Mouse (Mus musculus) kidney, adult 9 months (tissue): ENCODE data around the gene Mfsd12.

Source experiments
- DNase-seq: peaks from one replicate; pipeline ENCODE4 v3.0.0; 2022

The Mfsd12 gene

GRCm38 (mm10) chr10:81329194-81329975 is 27.9 kb upstream of the Mfsd12 start:
- peak; percentile 25 for DNase-seq

GRCm38 (mm10) chr10:81330007-81330406 is 27.3 kb upstream of the Mfsd12 start:
- peak; percentile 36 for DNase-seq

- no peak for DNase-seq
Measured at GRCm38 (mm10) chr10:81332277-81332676, 25.0 kb upstream of the Mfsd12 start.

GRCm38 (mm10) chr10:81334324-81334723 is 23.0 kb upstream of the Mfsd12 start:
- no peak for DNase-seq

GRCm38 (mm10) chr10:81335393-81336340 is 21.6 kb upstream of the Mfsd12 start:
- DNase-seq: no peak

- no peak for DNase-seq
Measured at GRCm38 (mm10) chr10:81336558-81336957, 20.7 kb upstream of the Mfsd12 start.

- no peak for DNase-seq
Measured at GRCm38 (mm10) chr10:81340551-81341332, 16.5 kb upstream of the Mfsd12 start.

GRCm38 (mm10) chr10:81341333-81341949 is 15.8 kb upstream of the Mfsd12 start:
- DNase-seq: peak; percentile 73

GRCm38 (mm10) chr10:81342686-81343505 is 14.4 kb upstream of the Mfsd12 start, which contains the start of gene Gipc3:
Gipc3 (minus strand) TSS chr10:81343266.
- DNase-seq: no peak

GRCm38 (mm10) chr10:81344421-81345161 is 12.7 kb upstream of the Mfsd12 start:
- no peak for DNase-seq

GRCm38 (mm10) chr10:81345162-81345534 is 12.1 kb upstream of the Mfsd12 start:
- no peak for DNase-seq

- DNase-seq: peak; percentile 80
Measured at GRCm38 (mm10) chr10:81346453-81347067, 10.7 kb upstream of the Mfsd12 start.

GRCm38 (mm10) chr10:81349146-81349545 is 8.1 kb upstream of the Mfsd12 start:
- peak; percentile 74 for DNase-seq

- no peak for DNase-seq
Measured at GRCm38 (mm10) chr10:81349961-81350350, 7.3 kb upstream of the Mfsd12 start.

- peak; percentile 100 for DNase-seq
Measured at GRCm38 (mm10) chr10:81350351-81351063, 6.8 kb upstream of the Mfsd12 start, which contains the start of gene Hmg20b. Hmg20b (minus strand) TSS chr10:81350480.

- no peak for DNase-seq
Measured at GRCm38 (mm10) chr10:81351678-81352291, 5.5 kb upstream of the Mfsd12 start.

GRCm38 (mm10) chr10:81354738-81355477 is 2.4 kb upstream of the Mfsd12 start:
- DNase-seq: no peak

GRCm38 (mm10) chr10:81355533-81355932 is 1.8 kb upstream of the Mfsd12 start:
- no peak for DNase-seq
